In the genomic region with DNA sequence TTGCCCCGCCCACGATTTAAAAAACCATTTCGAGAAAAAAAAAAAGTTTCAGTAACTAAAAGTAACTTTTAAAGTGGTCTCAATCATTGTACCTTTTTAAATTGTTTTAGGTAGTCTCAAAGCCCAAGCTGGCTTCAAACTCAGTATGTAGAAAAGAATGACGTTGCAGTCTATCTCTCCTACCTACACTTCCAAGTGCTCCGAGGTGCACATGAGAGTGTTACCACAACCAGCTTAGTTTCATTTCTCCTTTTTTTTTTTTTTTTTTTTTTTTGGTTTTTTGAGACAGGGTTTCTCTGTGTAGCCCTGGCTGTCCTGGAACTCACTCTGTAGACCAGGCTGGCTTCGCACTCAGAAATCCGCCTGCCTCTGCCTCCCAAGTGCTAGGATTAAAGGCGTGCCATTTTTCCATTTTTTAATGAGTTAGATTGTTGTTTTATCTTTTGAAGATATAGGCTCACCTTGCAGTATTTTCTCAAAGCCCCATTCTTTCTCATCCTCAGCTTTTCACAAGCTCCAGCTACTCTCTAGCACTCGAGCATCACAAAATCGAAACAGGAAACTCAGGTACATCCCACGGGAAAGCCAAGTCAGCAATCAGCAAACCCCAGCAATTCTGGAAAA, we compare ENCODE assay signal across 24 mouse cellular contexts. TPM values are rescaled to one million over a fixed set of nuclear protein-coding genes. Genes with fewer than 3 reads are reported as not detected.
A peak's percentile ranks its signal among the peaks of the same experiment; 100 is the strongest.
DNase-seq lines count a peak whose midpoint lies in the region; ATAC-seq and TF ChIP-seq lines count a peak whose summit lies in the region.
"Had no signal": no experiment of that assay in that cellular context is flagged by ENCODE, and none has a peak within 500 bp of the region (broad histone marks: within the 10 kb centered on the region; RNA-seq: fewer than 3 reads in every experiment).

No protein-coding gene starts in this region.

- no peaks in the 10 kb centered on the region for H3K36me3 ChIP-seq in CH12.LX (replicated peaks in 1 of 2; ENCODE audit: control insufficient read depth in 1 of 2, insufficient read depth in 1 of 2, low read length in 1 of 2)
- no peaks in the 10 kb centered on the region for H3K36me3 ChIP-seq in splenic B cell, adult 2 months (ENCODE audit: control insufficient read depth, insufficient read depth, low read length, poor library complexity, severe bottlenecking)
- no peaks in the 10 kb centered on the region for H3K36me3 ChIP-seq in intestine, postnatal 0 days (ENCODE audit: control insufficient read depth, insufficient read depth)
- no peaks in the 10 kb centered on the region for H3K36me3 ChIP-seq in hindbrain, embryonic 12.5 days
- H3K36me3 ChIP-seq: embryonic facial prominence, embryonic 13.5 days; embryonic facial prominence, embryonic 15.5 days; forebrain, embryonic 10.5 days; forebrain, embryonic 12.5 days had no signal

- H3K27me3 ChIP-seq in CH12.LX (replicated peaks) = peaks cover 2% of the 10 kb centered on the region
- no peaks in the 10 kb centered on the region for H3K27me3 ChIP-seq in splenic B cell, adult 2 months (ENCODE audit: control insufficient read depth, insufficient read depth, low read length, poor library complexity, severe bottlenecking)
- no peaks in the 10 kb centered on the region for H3K27me3 ChIP-seq in intestine, postnatal 0 days (replicated peaks; ENCODE audit: control insufficient read depth, insufficient read depth, low read length)
- no peaks in the 10 kb centered on the region for H3K27me3 ChIP-seq in hindbrain, embryonic 12.5 days
- H3K27me3 ChIP-seq: forebrain, embryonic 12.5 days had no signal

- H3K4me1 ChIP-seq in CH12.LX (ENCODE audit: control insufficient read depth in 1 of 2, insufficient read depth in 2 of 2) = peaks cover 14 to 46% of the 10 kb centered on the region in 2 experiments
- no peaks in the 10 kb centered on the region for H3K4me1 ChIP-seq in intestine, postnatal 0 days (replicated peaks; ENCODE audit: control insufficient read depth, insufficient read depth, low read length)
- peaks cover 11% of the 10 kb centered on the region for H3K4me1 ChIP-seq in hindbrain, embryonic 12.5 days

- dilution Hi-C loops in CH12.LX (cut with MboI; ENCODE audit: extremely low pct_ligation_motif_present, extremely low pct_unique_long_range_greater_than_20kb, low sequenced_read_pairs) = no loop called here

- H3K4me3 ChIP-seq in CH12.LX (replicated peaks in 1 of 3; ENCODE audit: low read depth in 2 of 3, low read length in 2 of 3, poor library complexity in 1 of 3) = peak overlapping the region in 1 of 3 experiments; percentile 17
- H3K4me3 ChIP-seq in intestine, postnatal 0 days (ENCODE audit: low read depth, low read length) = no peak overlapping the region
- H3K4me3 ChIP-seq in hindbrain, embryonic 12.5 days = no peak overlapping the region
- H3K4me3 ChIP-seq: embryonic facial prominence, embryonic 13.5 days; embryonic facial prominence, embryonic 15.5 days; erythroblast, embryonic 14.5 days; forebrain, embryonic 10.5 days; forebrain, embryonic 12.5 days had no signal

- 88% methylated on average over 11 of the region's 11 CpGs for WGBS in intestine, postnatal 0 days
- WGBS in hindbrain, embryonic 12.5 days = 92% methylated on average over 11 of the region's 11 CpGs

- no peak for TF ChIP-seq RAD21 in CH12.LX (IDR thresholded peaks at IDR 0.05; ENCODE audit: low read depth, low read length)

- no peaks in the 10 kb centered on the region for H3K79me2 ChIP-seq in CH12.LX (replicated peaks; ENCODE audit: control insufficient read depth, extremely low read depth, insufficient read depth, poor library complexity, severe bottlenecking)

- no peak overlapping the region for H3K27ac ChIP-seq in CH12.LX (ENCODE audit: insufficient read depth, low read depth)
- H3K27ac ChIP-seq in intestine, postnatal 0 days (ENCODE audit: low read depth, low read length) = no peak overlapping the region
- no peak overlapping the region for H3K27ac ChIP-seq in hindbrain, embryonic 12.5 days
- H3K27ac ChIP-seq: embryonic facial prominence, embryonic 13.5 days; embryonic facial prominence, embryonic 15.5 days; forebrain, embryonic 10.5 days; forebrain, embryonic 12.5 days had no signal

- H3K9me3 ChIP-seq in CH12.LX (replicated peaks; ENCODE audit: low read length) = no peaks in the 10 kb centered on the region
- H3K9me3 ChIP-seq in intestine, postnatal 0 days (ENCODE audit: control insufficient read depth) = no peaks in the 10 kb centered on the region
- no peaks in the 10 kb centered on the region for H3K9me3 ChIP-seq in hindbrain, embryonic 12.5 days (replicated peaks)
- H3K9me3 ChIP-seq: embryonic facial prominence, embryonic 13.5 days; embryonic facial prominence, embryonic 15.5 days; forebrain, embryonic 10.5 days; forebrain, embryonic 12.5 days had no signal

- no peak for TF ChIP-seq POLR2A in CH12.LX (IDR thresholded peaks at IDR 0.05; ENCODE audit: low read depth, low read length)

- ATAC-seq in granulocyte monocyte progenitor cell, adult 5-6 weeks (replicated peaks; ENCODE audit: poor library complexity, severe bottlenecking) = peak; percentile 76
- ATAC-seq in intestine, postnatal 0 days = no peak
- no peak for ATAC-seq in hindbrain, embryonic 12.5 days (ENCODE audit: low FRiP score)
- ATAC-seq: CD4-positive, CD25-positive, alpha-beta regulatory T cell, adult 4 months; forebrain, embryonic 14.5 days; forebrain, embryonic 16.5 days had no signal

- in situ Hi-C loops in CH12.LX (cut with MboI; ENCODE audit: low pct_ligation_motif_present, low pct_unique_long_range_greater_than_20kb, low sequenced_read_pairs) = no loop called here

- H3K9ac ChIP-seq in CH12.LX (ENCODE audit: insufficient read depth, low read depth) = no peak overlapping the region
- H3K9ac ChIP-seq in intestine, postnatal 0 days (ENCODE audit: low read depth, low read length) = no peak overlapping the region
- H3K9ac ChIP-seq in hindbrain, embryonic 12.5 days = no peak overlapping the region
- H3K9ac ChIP-seq: embryonic facial prominence, embryonic 13.5 days; embryonic facial prominence, embryonic 15.5 days; forebrain, embryonic 12.5 days had no signal

- peak; percentile 73 for DNase-seq in A20 (ENCODE audit: low read depth, low spot score)
- peak; percentile 77 for DNase-seq in CH12.LX (ENCODE audit: extremely low read depth)
- DNase-seq in splenic B cell, adult 2 months (ENCODE audit: low read depth, low spot score) = peak; percentile 63
- no peak for DNase-seq in ovary, postnatal 10 days (ENCODE audit: low spot score)
- DNase-seq: adrenal gland, adult 2 months; adrenal gland, postnatal 10 days; adrenal gland, postnatal 36 days; cerebellum, adult 11-12 months; cerebellum, adult 2 months; cerebellum, adult 9-10 months; cerebellum, postnatal 10 days; cerebellum, postnatal 25 days; embryo, embryonic 11 days had no signal

- peak; percentile 95 for TF ChIP-seq EP300 in CH12.LX (IDR thresholded peaks at IDR 0.05; ENCODE audit: low read length)

- no peak for TF ChIP-seq CTCF in CH12.LX (conservative IDR thresholded peaks at IDR 0.05 in 1 of 2, IDR thresholded peaks at IDR 0.05 in 1 of 2; ENCODE audit: low read depth in 2 of 2, low read length in 2 of 2)
- no peak for TF ChIP-seq CTCF in intestine, postnatal 0 days (IDR thresholded peaks at IDR 0.05; ENCODE audit: low read depth)

- peak overlapping the region; percentile 96 for H3K4me2 ChIP-seq in CH12.LX (ENCODE audit: insufficient read depth, low read depth, poor library complexity, severe bottlenecking)
- no peak overlapping the region for H3K4me2 ChIP-seq in intestine, postnatal 0 days (replicated peaks; ENCODE audit: low read depth)
- no peak overlapping the region for H3K4me2 ChIP-seq in hindbrain, embryonic 12.5 days (replicated peaks)
- H3K4me2 ChIP-seq: embryonic facial prominence, embryonic 13.5 days; embryonic facial prominence, embryonic 15.5 days; forebrain, embryonic 12.5 days had no signal

TF ChIP-seq in CH12.LX, 34 proteins besides CTCF, POLR2A, EP300 and RAD21 (continues in another document):
- peak; percentile 85 for TF ChIP-seq BHLHE40 (IDR thresholded peaks at IDR 0.05; ENCODE audit: low read depth, low read length)
- no peak for TF ChIP-seq USF1 (IDR thresholded peaks at IDR 0.05; ENCODE audit: low read depth, low read length)
- peak; percentile 56 for TF ChIP-seq JUND (conservative IDR thresholded peaks at IDR 0.05; ENCODE audit: low read depth, low read length)
- no peak for TF ChIP-seq TBP (conservative IDR thresholded peaks at IDR 0.05; ENCODE audit: low read depth, low read length)
- TF ChIP-seq MAX (IDR thresholded peaks at IDR 0.05; ENCODE audit: low read length) = peak; percentile 39; the same call in 1 of the 2 replicates
- no peak for TF ChIP-seq KAT2A (IDR thresholded peaks at IDR 0.05; ENCODE audit: insufficient replicate concordance, low read length)
- no peak for TF ChIP-seq POLR2AphosphoS2 (IDR thresholded peaks at IDR 0.05; ENCODE audit: low read depth, low read length)
- TF ChIP-seq MXI1 (IDR thresholded peaks at IDR 0.05; ENCODE audit: low read depth, low read length) = peak; percentile 62; the same call in 1 of the 2 replicates

RNA-seq across cellular contexts. Expression of a gene that starts 25.4 kb away (rescaled TPM):
- total RNA-seq in CH12.LX (2012; rRNA removed) (35.8 and 43.0 TPM in 2 replicates), CH12.LX (2014; rRNA removed) (13.0 and 14.0 TPM in 2 replicates)
- polyA plus RNA-seq in CH12.LX (2012; ENCODE audit: insufficient read length, low read depth) = 147 and 148 TPM in 2 replicates
- total RNA-seq in granulocyte monocyte progenitor cell, adult 5-6 weeks (2014; fragmentation: Nextera tagmentation) = 20.9 and 24.9 TPM in 2 replicates
- 12.3 and 17.3 TPM in 2 replicates for total RNA-seq in granulocyte monocyte progenitor cell, adult 5-6 weeks (2017)
- 52.4 and 57.4 TPM in 2 replicates for polyA plus RNA-seq in intestine, postnatal 0 days (2015; fragmentation: Nextera tagmentation; extraction: Ambion mirVana)
- 39.9 and 44.8 TPM in 2 replicates for polyA plus RNA-seq in hindbrain, embryonic 12.5 days (2016; fragmentation: Nextera tagmentation; extraction: Ambion mirVana)

RNA-seq across cellular contexts. Expression of a gene that starts 34.4 kb away (rescaled TPM):
- total RNA-seq in CH12.LX (2012; rRNA removed) (416 and 617 TPM in 2 replicates), CH12.LX (2014; rRNA removed) (812 and 852 TPM in 2 replicates)
- polyA plus RNA-seq in CH12.LX (2012; ENCODE audit: insufficient read length, low read depth) = 705 and 730 TPM in 2 replicates
- 195 and 201 TPM in 2 replicates for total RNA-seq in granulocyte monocyte progenitor cell, adult 5-6 weeks (2014; fragmentation: Nextera tagmentation)
- total RNA-seq in granulocyte monocyte progenitor cell, adult 5-6 weeks (2017) = 500 and 715 TPM in 2 replicates
- polyA plus RNA-seq in intestine, postnatal 0 days (2015; fragmentation: Nextera tagmentation; extraction: Ambion mirVana) = 70.7 and 73.2 TPM in 2 replicates
- polyA plus RNA-seq in hindbrain, embryonic 12.5 days (2016; fragmentation: Nextera tagmentation; extraction: Ambion mirVana) = 468 and 477 TPM in 2 replicates

RNA-seq across cellular contexts. Expression of a gene that starts 55.3 kb away (rescaled TPM):
- 5.6 and 7.4 TPM in 2 replicates for total RNA-seq in CH12.LX (2012; rRNA removed)
- total RNA-seq in CH12.LX (2014; rRNA removed) = 8.3 and 9.8 TPM in 2 replicates
- polyA plus RNA-seq in CH12.LX (2012; ENCODE audit: insufficient read length, low read depth) = 10.1 and 11.4 TPM in 2 replicates
- total RNA-seq in granulocyte monocyte progenitor cell, adult 5-6 weeks (2014; fragmentation: Nextera tagmentation) = 28.2 and 32.0 TPM in 2 replicates
- total RNA-seq in granulocyte monocyte progenitor cell, adult 5-6 weeks (2017) = 14.3 and 15.8 TPM in 2 replicates
- polyA plus RNA-seq in intestine, postnatal 0 days (2015; fragmentation: Nextera tagmentation; extraction: Ambion mirVana) = 16.8 and 18.7 TPM in 2 replicates
- 75.1 and 79.0 TPM in 2 replicates for polyA plus RNA-seq in hindbrain, embryonic 12.5 days (2016; fragmentation: Nextera tagmentation; extraction: Ambion mirVana)
